9 mouse cellular contexts compared by ENCODE assay signal in the genomic region with DNA sequence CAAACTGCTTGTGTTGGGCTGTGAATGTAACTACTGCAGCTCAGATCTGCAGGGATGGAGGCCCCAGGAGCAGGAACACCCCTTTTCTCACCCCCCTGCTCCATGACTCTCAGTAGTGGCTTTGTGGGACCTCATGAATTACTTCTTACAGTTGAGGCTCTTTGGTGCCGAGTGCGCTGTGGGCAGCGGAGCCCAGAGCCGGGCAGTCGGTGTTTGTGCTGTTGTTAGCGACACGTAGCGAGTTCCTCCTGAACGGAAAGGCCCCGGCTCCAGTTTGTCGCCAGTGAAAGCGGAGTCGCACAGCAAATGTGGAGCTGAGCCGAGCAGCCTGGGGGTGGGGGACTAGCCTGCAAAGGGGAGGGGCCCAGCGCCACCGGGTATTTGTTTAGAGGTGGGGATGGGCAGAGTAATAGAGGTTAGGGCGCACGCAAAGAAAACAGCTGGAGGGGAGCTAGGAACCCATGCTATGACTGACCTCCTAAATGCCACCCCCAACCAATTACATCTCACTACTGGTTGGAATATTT. TPM values are rescaled to one million over a fixed set of nuclear protein-coding genes. Genes with fewer than 3 reads are reported as not detected.
A peak's percentile ranks its signal among the peaks of the same experiment; 100 is the strongest.
DNase-seq lines count a peak whose midpoint lies in the region; ATAC-seq and TF ChIP-seq lines count a peak whose summit lies in the region.
"Had no signal": no experiment of that assay in that cellular context is flagged by ENCODE, and none has a peak within 500 bp of the region (broad histone marks: within the 10 kb centered on the region; RNA-seq: fewer than 3 reads in every experiment).

No protein-coding gene starts in this region.

- H3K4me3 ChIP-seq in gastrocnemius, adult 2 months: peak overlapping the region; percentile 67
- peak overlapping the region; percentile 29 for H3K4me3 ChIP-seq in hindbrain, postnatal 0 days (ENCODE audit: low read length)
- H3K4me3 ChIP-seq in liver, embryonic 14.5 days (ENCODE audit: insufficient read depth in 1 of 2, low read depth in 2 of 2, low read length in 2 of 2): no peak overlapping the region
- H3K4me3 ChIP-seq in neural tube, embryonic 13.5 days: peak overlapping the region; percentile 28
- H3K4me3 ChIP-seq: erythroblast, embryonic 14.5 days had no signal

- no peak for TF ChIP-seq CTCF in gastrocnemius, adult 2 months (IDR thresholded peaks at IDR 0.05)
- TF ChIP-seq CTCF in hindbrain, postnatal 0 days (IDR thresholded peaks at IDR 0.05; ENCODE audit: low read depth): no peak
- no peak for TF ChIP-seq CTCF in liver, embryonic 14.5 days (IDR thresholded peaks at IDR 0.05; ENCODE audit: low read depth)

- H3K27me3 ChIP-seq in hindbrain, postnatal 0 days (ENCODE audit: insufficient read depth, low read length): no peaks in the 10 kb centered on the region
- no peaks in the 10 kb centered on the region; the same call in 1 of the 2 replicates for H3K27me3 ChIP-seq in liver, embryonic 14.5 days (ENCODE audit: control insufficient read depth, insufficient read depth, low read length)
- H3K27me3 ChIP-seq in neural tube, embryonic 13.5 days: no peaks in the 10 kb centered on the region

- H3K4me1 ChIP-seq in hindbrain, postnatal 0 days (ENCODE audit: insufficient read depth, low read length): peaks cover 6% of the 10 kb centered on the region; the same call in 1 of the 2 replicates
- H3K4me1 ChIP-seq in liver, embryonic 14.5 days (replicated peaks; ENCODE audit: control insufficient read depth in 2 of 2, insufficient read depth in 2 of 2, low read length in 1 of 2): no peaks in the 10 kb centered on the region
- peaks cover 64% of the 10 kb centered on the region for H3K4me1 ChIP-seq in neural tube, embryonic 13.5 days (replicated peaks)

- H3K4me2 ChIP-seq in hindbrain, postnatal 0 days (ENCODE audit: low read depth, low read length): peak overlapping the region; percentile 61
- H3K4me2 ChIP-seq in liver, embryonic 14.5 days (ENCODE audit: low read depth): peak overlapping the region; percentile 31
- H3K4me2 ChIP-seq in neural tube, embryonic 13.5 days: peak overlapping the region; percentile 54

- no peaks in the 10 kb centered on the region for H3K36me3 ChIP-seq in hindbrain, postnatal 0 days (ENCODE audit: insufficient read depth, low read length)
- no peaks in the 10 kb centered on the region for H3K36me3 ChIP-seq in liver, embryonic 14.5 days (replicated peaks; ENCODE audit: control insufficient read depth, insufficient read depth, low read depth)
- H3K36me3 ChIP-seq in neural tube, embryonic 13.5 days: no peaks in the 10 kb centered on the region

- peak; percentile 65 for DNase-seq in gastrocnemius, adult 2 months
- no peak for DNase-seq in gastrocnemius, adult 8-10 months (ENCODE audit: low spot score in 2 of 2)
- DNase-seq in adrenal gland, postnatal 14 days: peak; percentile 72
- DNase-seq in gastrocnemius, postnatal 36 days: peak; percentile 25 to 45
- peak; percentile 66 for DNase-seq in hindbrain, postnatal 0 days (ENCODE audit: low spot score)
- no peak for DNase-seq in liver, embryonic 14.5 days (ENCODE audit: low read depth in 3 of 3, low spot score in 3 of 3)
- no peak for DNase-seq in right cerebral cortex, adult 18-20 months

- intact Hi-C loops in gastrocnemius, adult 2 months (cut with DNase I): loop anchor here (10.0 kb wide), 1 partner anchor 60 kb away; no protein-coding TSS in a partner anchor
- intact Hi-C loops in gastrocnemius, postnatal 36 days (cut with DNase I): no loop called here

- H3K27ac ChIP-seq in gastrocnemius, adult 2 months: peak overlapping the region; percentile 79
- peak overlapping the region; percentile 48; the same call in 1 of the 2 replicates for H3K27ac ChIP-seq in hindbrain, postnatal 0 days
- no peak overlapping the region for H3K27ac ChIP-seq in liver, embryonic 14.5 days
- H3K27ac ChIP-seq in neural tube, embryonic 13.5 days (replicated peaks): peak overlapping the region; percentile 78

- peak; percentile 82 for ATAC-seq in hindbrain, postnatal 0 days
- ATAC-seq in liver, embryonic 14.5 days (ENCODE audit: insufficient read depth): no peak
- ATAC-seq in neural tube, embryonic 13.5 days (ENCODE audit: low read depth): peak; percentile 72

- no peaks in the 10 kb centered on the region for H3K9me3 ChIP-seq in hindbrain, postnatal 0 days (ENCODE audit: low read length)
- H3K9me3 ChIP-seq in liver, embryonic 14.5 days (ENCODE audit: control insufficient read depth, low read length): no peaks in the 10 kb centered on the region
- H3K9me3 ChIP-seq in neural tube, embryonic 13.5 days: no peaks in the 10 kb centered on the region

- WGBS in hindbrain, postnatal 0 days: 7% methylated on average over 18 of the region's 18 CpGs
- WGBS in liver, embryonic 14.5 days (ENCODE audit: insufficient replicate concordance): 7% methylated on average over 18 of the region's 18 CpGs
- 1% methylated on average over 18 of the region's 18 CpGs for WGBS in neural tube, embryonic 13.5 days

- TF ChIP-seq EP300 in liver, embryonic 14.5 days (IDR thresholded peaks at IDR 0.05; ENCODE audit: low read depth): no peak

- 0 out of 2 replicates have a peak overlapping the region, but pooled peaks have one; percentile 30 for H3K9ac ChIP-seq in hindbrain, postnatal 0 days (replicated peaks; ENCODE audit: low read length)
- no peak overlapping the region for H3K9ac ChIP-seq in liver, embryonic 14.5 days (replicated peaks)
- H3K9ac ChIP-seq in neural tube, embryonic 13.5 days: peak overlapping the region; percentile 58

RNA-seq across cellular contexts. Expression of gene Ebf1, which starts 48.1 kb away (rescaled TPM):
- total RNA-seq in gastrocnemius, adult 2 months (2021): 10 to 100 TPM in 1 of 2 experiments, 1 to 10 TPM in 1; 9.4 to 10.3 TPM
- 1 to 10 TPM; 5.1 to 8.0 (median 6.2) TPM for total RNA-seq in gastrocnemius, adult 8-10 months (2022)
- total RNA-seq in adrenal gland, postnatal 14 days (2021): 35.5 and 50.8 TPM in 2 replicates
- total RNA-seq in gastrocnemius, postnatal 36 days (2021): 10 to 100 TPM in 1 of 2 experiments, 1 to 10 TPM in 1; 9.5 to 10.0 TPM
- 58.6 and 67.1 TPM in 2 replicates for total RNA-seq in hindbrain, postnatal 0 days (2014; rRNA removed)
- 71.7 and 77.7 TPM in 2 replicates for polyA plus RNA-seq in hindbrain, postnatal 0 days (2015; fragmentation: Nextera tagmentation; extraction: Ambion mirVana)
- 0.19 and 0.20 TPM in 2 replicates for polyA plus RNA-seq in liver, embryonic 14.5 days (2012; rRNA removed)
- 0.27 and 0.34 TPM in 2 replicates for polyA plus RNA-seq in liver, embryonic 14.5 days (2014; fragmentation: Nextera tagmentation; extraction: Ambion mirVana)
- polyA plus RNA-seq in neural tube, embryonic 13.5 days (2015; fragmentation: Nextera tagmentation; extraction: Ambion mirVana): 182 and 184 TPM in 2 replicates
- polyA plus RNA-seq: erythroblast, embryonic 14.5 days had no signal

Comparison
In these comparisons a context has a peak if more than half of its experiments do, and no peak if none do; other contexts are left out.
1. DNase-seq: peak in gastrocnemius, adult 2 months (single experiment), adrenal gland, postnatal 14 days (single experiment), gastrocnemius, postnatal 36 days (2 of 2) and hindbrain, postnatal 0 days (single experiment); none in gastrocnemius, adult 8-10 months (0 of 2), liver, embryonic 14.5 days (0 of 3) and right cerebral cortex, adult 18-20 months (single experiment).
2. H3K4me3 ChIP-seq: peak in gastrocnemius, adult 2 months (single experiment), hindbrain, postnatal 0 days (single experiment) and neural tube, embryonic 13.5 days (single experiment); none in liver, embryonic 14.5 days (0 of 2).
3. Peak in every context shown above with its lines, with median percentiles within 50 percentile points of each other: H3K4me2 ChIP-seq.